ENCODE assay signal across 9 mouse cellular contexts in the genomic region with DNA sequence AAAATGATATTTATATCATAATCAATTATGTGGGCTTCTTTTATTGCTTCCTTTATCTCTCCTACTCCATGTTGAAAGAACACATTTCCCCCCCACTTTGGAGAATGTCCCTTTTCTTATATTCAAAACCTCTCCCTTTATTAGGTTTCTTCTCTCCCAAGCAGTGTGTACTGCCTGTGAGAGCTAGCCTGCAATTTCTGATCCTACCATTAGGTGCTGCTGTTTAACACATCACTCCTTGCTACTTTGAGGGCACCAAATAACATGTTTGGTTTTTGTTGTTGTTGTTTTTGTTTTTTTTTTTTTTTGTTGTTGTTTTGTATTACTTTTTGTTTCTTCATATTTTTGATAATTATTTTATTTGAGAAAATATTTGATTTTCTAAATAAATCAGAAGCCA.
DNase-seq lines count a peak whose midpoint lies in the region; ATAC-seq and TF ChIP-seq lines count a peak whose summit lies in the region.
"Had no signal": no experiment of that assay in that cellular context is flagged by ENCODE, and none has a peak within 500 bp of the region (broad histone marks: within the 10 kb centered on the region; RNA-seq: fewer than 3 reads in every experiment).

No protein-coding gene starts in this region.

- H3K27ac ChIP-seq in gastrocnemius, adult 2 months: no peak overlapping the region
- H3K27ac ChIP-seq in liver, embryonic 14.5 days: no peak overlapping the region
- no peak overlapping the region for H3K27ac ChIP-seq in liver, embryonic 11.5 days (ENCODE audit: low read depth, low read length)

- no peaks in the 10 kb centered on the region for H3K27me3 ChIP-seq in liver, embryonic 14.5 days (ENCODE audit: control insufficient read depth, insufficient read depth, low read length)
- H3K27me3 ChIP-seq in liver, embryonic 11.5 days (replicated peaks; ENCODE audit: control insufficient read depth, insufficient read depth, low read length): no peaks in the 10 kb centered on the region
- H3K27me3 ChIP-seq in Patski: no peaks in the 10 kb centered on the region

- DNase-seq in gastrocnemius, adult 2 months: no peak
- DNase-seq in gastrocnemius, postnatal 4 days (ENCODE audit: low spot score in 2 of 2): no peak
- DNase-seq in liver, embryonic 14.5 days (ENCODE audit: low read depth in 3 of 3, low spot score in 3 of 3): no peak
- no peak for DNase-seq in liver, embryonic 11.5 days (ENCODE audit: low spot score)
- DNase-seq in Patski (ENCODE audit: low read depth, low spot score) (no peak), MN1 (ENCODE audit: low spot score) (no peak)
- DNase-seq in lung, postnatal 36 days: peak; percentile 49
- DNase-seq in testis, postnatal 14 days (ENCODE audit: low spot score): no peak

- no peak overlapping the region for H3K4me3 ChIP-seq in gastrocnemius, adult 2 months
- H3K4me3 ChIP-seq in liver, embryonic 14.5 days (ENCODE audit: insufficient read depth in 1 of 2, low read depth in 2 of 2, low read length in 2 of 2): no peak overlapping the region
- no peak overlapping the region for H3K4me3 ChIP-seq in liver, embryonic 11.5 days (ENCODE audit: low read depth, low read length)
- H3K4me3 ChIP-seq: erythroblast, embryonic 14.5 days had no signal

- H3K4me2 ChIP-seq in liver, embryonic 14.5 days (ENCODE audit: low read depth): no peak overlapping the region
- no peak overlapping the region for H3K4me2 ChIP-seq in liver, embryonic 11.5 days

- H3K9me3 ChIP-seq in liver, embryonic 14.5 days (ENCODE audit: control insufficient read depth, low read length): no peaks in the 10 kb centered on the region
- H3K9me3 ChIP-seq in liver, embryonic 11.5 days (ENCODE audit: control insufficient read depth, low read length): no peaks in the 10 kb centered on the region

- no peaks in the 10 kb centered on the region for H3K36me3 ChIP-seq in liver, embryonic 14.5 days (replicated peaks; ENCODE audit: control insufficient read depth, insufficient read depth, low read depth)
- H3K36me3 ChIP-seq in liver, embryonic 11.5 days (ENCODE audit: control insufficient read depth, insufficient read depth, low read length): no peaks in the 10 kb centered on the region

- no peaks in the 10 kb centered on the region for H3K4me1 ChIP-seq in liver, embryonic 14.5 days (replicated peaks; ENCODE audit: control insufficient read depth in 2 of 2, insufficient read depth in 2 of 2, low read length in 1 of 2)
- H3K4me1 ChIP-seq in liver, embryonic 11.5 days (replicated peaks; ENCODE audit: control insufficient read depth, insufficient read depth, low read length): no peaks in the 10 kb centered on the region

- TF ChIP-seq CTCF in gastrocnemius, adult 2 months (IDR thresholded peaks at IDR 0.05): peak; percentile 72
- TF ChIP-seq CTCF in liver, embryonic 14.5 days (IDR thresholded peaks at IDR 0.05; ENCODE audit: low read depth): peak; percentile 57
- peak; percentile 31 for TF ChIP-seq CTCF in Patski (IDR thresholded peaks at IDR 0.05)

- ATAC-seq in liver, embryonic 14.5 days (ENCODE audit: insufficient read depth): no peak
- no peak for ATAC-seq in liver, embryonic 11.5 days (replicated peaks; ENCODE audit: low FRiP score)
- no peak for ATAC-seq in Patski

- POLR2A ChIA-PET in Patski (lab: Charles Lee): no interaction called here

- no peak overlapping the region for H3K9ac ChIP-seq in liver, embryonic 14.5 days (replicated peaks)
- no peak overlapping the region for H3K9ac ChIP-seq in liver, embryonic 11.5 days (ENCODE audit: low read depth, low read length)

- in situ Hi-C loops in Patski (cut with MboI; ENCODE audit: low pct_unique_long_range_greater_than_20kb): no loop called here

- CTCF ChIA-PET in Patski (lab: Charles Lee): no interaction called here

- no peak for TF ChIP-seq EP300 in liver, embryonic 14.5 days (IDR thresholded peaks at IDR 0.05; ENCODE audit: low read depth)

- intact Hi-C loops in gastrocnemius, adult 2 months (cut with DNase I): no loop called here
